Mouse (Mus musculus) MEL (cell line): ENCODE measurements around the gene Calcb.

Source experiments
- CHD2 ChIP-seq: IDR thresholded peaks from 2 replicates; pipeline ENCODE4 v1.6.1; 2011; ENCODE audit warnings: low read length, improper control_type of control experiment
- JUND ChIP-seq: IDR thresholded peaks from 2 replicates; pipeline ENCODE4 v1.6.1; 2011; ENCODE audit warnings: low read depth, mild to moderate bottlenecking, improper control_type of control experiment, low read length
- SMC3 ChIP-seq: IDR thresholded peaks from 2 replicates; pipeline ENCODE4 v1.6.1; 2011; ENCODE audit warnings: low read depth, low read length, improper control_type of control experiment

- TF ChIP-seq JUND, result no peak
- TF ChIP-seq SMC3, result no peak
- no peak for TF ChIP-seq CHD2
Observed at GRCm38 (mm10) chr7:114692339-114692738, 26.1 kb upstream of the Calcb start.
